Mouse (Mus musculus): ENCODE measurements at regions not wholly inside any gene's neighbourhood (a gene's known extent, or its start where the extent isn't known, plus 50 kb on each side); places are given as distances from the start of the nearest gene placed in this dataset.

- DNase-seq (ENCODE audit: extremely low read depth, low read depth) = peak; percentile 81
Observed at GRCm38 (mm10) chr9:47346527-47347111, 183.4 kb upstream of the Cadm1 start.

- no peak for DNase-seq (ENCODE audit: extremely low read depth, low read depth)
Observed at GRCm38 (mm10) chr9:47350301-47350700, 179.7 kb upstream of the Cadm1 start.

- DNase-seq (ENCODE audit: extremely low read depth, low read depth) = no peak
Observed at GRCm38 (mm10) chr9:47351036-47351435, 178.9 kb upstream of the Cadm1 start.

- DNase-seq (ENCODE audit: extremely low read depth, low read depth) = no peak
Observed at GRCm38 (mm10) chr9:47353017-47353416, 177.0 kb upstream of the Cadm1 start.

GRCm38 (mm10) chr9:47353972-47354371 is 176.0 kb upstream of the Cadm1 start:
- no peak for DNase-seq (ENCODE audit: extremely low read depth, low read depth)

- no peak for DNase-seq (ENCODE audit: extremely low read depth, low read depth)
Observed at GRCm38 (mm10) chr9:47354423-47354822, 175.6 kb upstream of the Cadm1 start.

- DNase-seq (ENCODE audit: extremely low read depth, low read depth) = no peak
Observed at GRCm38 (mm10) chr9:47354866-47355265, 175.1 kb upstream of the Cadm1 start.

- no peak for DNase-seq (ENCODE audit: extremely low read depth, low read depth)
Observed at GRCm38 (mm10) chr9:47357756-47358399, 172.1 kb upstream of the Cadm1 start.

- no peak for DNase-seq (ENCODE audit: extremely low read depth, low read depth)
Observed at GRCm38 (mm10) chr9:47358400-47358767, 171.6 kb upstream of the Cadm1 start.

GRCm38 (mm10) chr9:47363086-47363485 is 166.9 kb upstream of the Cadm1 start:
- DNase-seq (ENCODE audit: extremely low read depth, low read depth) = no peak

GRCm38 (mm10) chr9:47364762-47365161 is 165.2 kb upstream of the Cadm1 start:
- DNase-seq (ENCODE audit: extremely low read depth, low read depth) = no peak

- DNase-seq (ENCODE audit: extremely low read depth, low read depth) = no peak
Observed at GRCm38 (mm10) chr9:47367266-47367957, 162.6 kb upstream of the Cadm1 start.

GRCm38 (mm10) chr9:47368015-47368901 is 161.7 kb upstream of the Cadm1 start:
- DNase-seq (ENCODE audit: extremely low read depth, low read depth) = no peak

- no peak for DNase-seq (ENCODE audit: extremely low read depth, low read depth)
Observed at GRCm38 (mm10) chr9:47372296-47372695, 157.7 kb upstream of the Cadm1 start.

- DNase-seq (ENCODE audit: extremely low read depth, low read depth) = peak; percentile 27
Observed at GRCm38 (mm10) chr9:47374086-47374485, 155.9 kb upstream of the Cadm1 start.

GRCm38 (mm10) chr9:47376645-47377044 is 153.3 kb upstream of the Cadm1 start:
- no peak for DNase-seq (ENCODE audit: extremely low read depth, low read depth)

GRCm38 (mm10) chr9:47378541-47378940 is 151.4 kb upstream of the Cadm1 start:
- DNase-seq (ENCODE audit: extremely low read depth, low read depth) = no peak

GRCm38 (mm10) chr9:47380361-47380760 is 149.6 kb upstream of the Cadm1 start:
- DNase-seq (ENCODE audit: extremely low read depth, low read depth) = no peak

- no peak for DNase-seq (ENCODE audit: extremely low read depth, low read depth)
Observed at GRCm38 (mm10) chr9:47384185-47384854, 145.7 kb upstream of the Cadm1 start.

- no peak for DNase-seq (ENCODE audit: extremely low read depth, low read depth)
Observed at GRCm38 (mm10) chr9:47386646-47387045, 143.3 kb upstream of the Cadm1 start.

GRCm38 (mm10) chr9:47387221-47387620 is 142.8 kb upstream of the Cadm1 start:
- DNase-seq (ENCODE audit: extremely low read depth, low read depth) = no peak

All from MEL-GATA-1-ER (cell line).